Mouse (Mus musculus) thymus, postnatal 4 days (tissue): Measurements from ENCODE around the gene Ppwd1.
A peak's percentile ranks its signal among the peaks of the same experiment; 100 is the strongest.
"Not testable (repeated sequence)": the region's sequence is repeated elsewhere in the genome, so short reads cannot be mapped to it uniquely, and the experiment has no call there.

Experiments
- DNase-seq: peaks from one replicate; pipeline ENCODE4 v3.0.0; 2021

The Ppwd1 gene

DNA sequence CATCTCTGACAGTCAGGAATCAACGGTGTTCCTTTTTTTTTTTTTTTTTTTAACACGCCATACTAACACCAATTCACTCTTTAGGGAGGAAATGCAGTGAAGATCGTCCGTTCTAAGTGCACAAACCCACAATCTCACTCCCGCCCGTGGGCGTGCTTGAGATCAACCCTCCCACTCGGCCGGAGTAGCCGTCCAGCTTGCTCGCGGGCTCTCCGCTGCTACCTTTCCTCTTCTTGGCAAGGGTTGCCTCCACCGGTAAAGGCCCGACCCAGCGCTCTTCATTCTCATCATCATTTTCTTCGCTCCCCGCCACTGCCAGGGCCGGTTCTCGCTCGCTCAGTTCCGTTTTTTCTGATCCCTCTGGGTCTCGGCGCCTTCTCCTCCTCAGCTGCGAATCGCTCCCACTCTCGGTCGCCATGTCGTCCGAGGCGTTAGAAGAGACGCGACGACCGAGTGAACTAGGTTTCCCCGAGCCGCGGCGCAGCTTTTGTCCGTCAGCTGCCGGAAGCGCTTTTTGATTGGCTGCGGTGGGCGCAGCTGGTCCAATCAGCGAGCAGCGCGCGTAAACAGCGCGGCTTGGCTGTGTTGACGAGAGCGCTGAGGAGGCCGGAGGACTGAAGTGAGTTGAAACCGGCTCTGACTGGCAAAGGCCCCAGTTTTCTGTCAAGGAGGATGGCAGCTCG, at the start of gene Ppwd1, which contains the start of gene Cenpk:
TSS of gene Ppwd1 (minus strand) at position 460 of the 683 bp plus-strand sequence.
TSS of gene Cenpk (plus strand) at position 228 of the 683 bp plus-strand sequence.
- DNase-seq = peak; percentile 96

DNA sequence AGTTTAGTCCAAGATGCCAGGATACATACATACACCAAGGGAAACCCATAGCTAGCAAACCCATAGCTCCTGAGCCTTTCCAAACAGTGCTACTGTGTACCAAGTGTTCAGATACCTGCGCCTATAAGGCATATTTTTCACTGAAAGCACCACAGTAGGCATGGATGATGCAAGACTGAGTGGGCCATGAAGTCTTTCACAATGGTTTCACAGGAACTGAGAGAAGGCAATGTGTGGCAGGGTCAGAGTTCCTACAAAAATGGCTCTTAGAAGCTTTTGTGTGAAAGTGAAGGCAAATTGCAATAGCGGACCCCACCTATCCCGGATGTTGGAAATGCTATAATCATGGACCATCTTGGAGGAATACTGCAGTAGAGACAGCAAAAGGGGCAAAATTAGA, 30.4 kb upstream of the Ppwd1 start:
- no peak for DNase-seq

DNA sequence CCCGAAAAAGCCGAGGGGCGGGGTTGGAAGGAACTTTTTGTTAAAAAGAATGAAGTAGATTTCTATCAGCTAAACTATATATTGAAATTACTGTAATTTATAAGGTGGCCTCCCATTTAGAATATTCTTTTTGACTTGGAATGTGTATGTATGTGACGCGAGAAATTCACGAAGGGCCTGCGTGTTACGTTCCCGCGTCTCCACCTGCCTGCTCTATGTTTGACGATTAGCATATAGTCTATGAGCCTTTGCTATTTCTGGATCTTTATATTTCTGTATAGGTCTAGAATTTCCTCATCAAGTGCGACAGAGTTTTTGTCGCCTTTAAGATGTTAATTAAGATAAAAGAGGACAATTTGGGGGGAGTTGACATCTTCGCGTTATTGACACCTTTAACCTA, 538 bp upstream of the Ppwd1 start:
- no peak for DNase-seq

DNA sequence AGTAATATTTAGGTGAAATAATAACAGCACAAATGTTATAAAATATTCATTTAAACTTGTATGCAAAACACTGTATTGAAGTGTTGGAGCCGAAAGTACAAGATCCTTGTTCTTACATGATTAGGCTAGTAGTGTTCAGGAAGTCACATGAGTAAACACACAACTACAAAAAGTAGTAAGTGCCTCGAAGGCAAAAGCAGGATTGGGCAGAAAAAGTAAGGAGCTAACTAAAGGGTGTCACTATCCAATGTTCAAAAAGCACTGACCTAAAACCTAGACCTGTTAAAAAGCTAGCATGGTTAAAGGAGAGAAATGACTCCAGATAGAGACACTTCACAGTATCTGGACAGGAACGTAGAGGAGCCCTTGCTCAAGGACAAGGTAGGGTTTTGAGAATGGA, 1.2 kb downstream of the Ppwd1 start:
- DNase-seq = no peak

GRCm38 (mm10) chr13:104204313-104204712, 24.3 kb downstream of the Ppwd1 start:
- no peak for DNase-seq

DNA sequence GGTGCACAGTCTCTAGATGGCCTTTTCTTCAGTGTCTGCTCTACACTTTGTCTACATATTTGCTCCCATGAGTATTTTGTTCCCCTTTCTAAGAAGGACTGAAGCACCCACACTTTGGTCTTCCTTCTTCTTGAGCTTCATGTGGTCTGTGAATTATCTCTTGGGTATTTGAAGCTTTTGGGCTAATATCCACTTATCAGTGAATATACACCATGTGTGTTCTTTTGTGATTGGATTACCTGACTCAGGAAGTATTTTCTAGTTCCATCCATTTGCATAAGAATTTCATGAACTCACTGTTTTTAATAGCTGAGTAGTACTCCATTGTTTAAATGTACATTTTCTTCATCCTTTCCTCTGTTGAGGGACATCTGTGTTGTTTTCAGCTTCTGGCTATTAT, 32.8 kb downstream of the Ppwd1 start:
- not testable (repeated sequence) for DNase-seq

DNA sequence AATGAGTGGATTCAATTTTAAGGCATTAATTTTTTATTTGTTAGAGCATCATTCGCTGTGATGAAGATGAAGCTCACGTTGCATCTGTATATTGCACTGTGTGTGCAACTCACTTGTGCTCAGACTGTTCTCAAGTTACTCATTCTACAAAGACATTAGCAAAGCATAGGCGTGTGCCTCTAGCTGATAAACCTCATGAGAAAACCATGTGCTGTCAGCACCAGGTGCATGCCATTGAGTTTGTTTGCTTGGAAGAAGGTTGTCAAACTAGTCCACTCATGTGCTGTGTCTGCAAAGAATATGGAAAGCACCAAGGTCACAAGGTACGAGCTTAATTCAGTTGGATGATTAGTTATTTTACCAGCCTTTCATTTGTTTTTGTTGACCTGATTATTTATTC, 41.3 kb downstream of the Ppwd1 start:
- no peak for DNase-seq

- no peak for DNase-seq
Measured at GRCm38 (mm10) chr13:104179176-104179888, 49.3 kb downstream of the Ppwd1 start.

GRCm38 (mm10) chr13:104178650-104179121, 50.0 kb downstream of the Ppwd1 start, which contains the start of gene Trim23:
Gene Trim23, plus strand, starts transcription at chr13:104178797.
- peak; percentile 98 for DNase-seq

GRCm38 (mm10) chr13:104177796-104178649, 50.6 kb downstream of the Ppwd1 start, which contains the start of gene Trappc13:
Gene Trappc13, minus strand, starts transcription at chr13:104178469.
- peak; percentile 88 for DNase-seq

DNA sequence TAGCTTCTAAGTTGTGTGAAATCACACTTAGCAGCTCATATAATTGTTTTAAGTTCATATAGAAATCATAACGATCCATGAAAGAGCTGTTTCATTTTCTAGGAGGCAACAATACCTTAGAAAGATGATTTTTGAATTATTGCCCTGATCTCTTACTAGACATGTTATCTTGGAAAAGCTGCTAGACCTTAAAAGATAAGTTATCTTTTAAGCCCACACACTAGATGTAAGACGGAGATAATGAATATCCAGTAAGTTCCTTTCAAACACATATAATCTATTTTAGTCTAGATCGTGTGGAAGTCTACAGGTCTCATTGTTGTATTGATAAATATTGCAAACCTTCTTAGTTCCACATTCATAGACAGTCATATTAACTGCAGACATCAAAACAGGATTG, 51.8 kb downstream of the Ppwd1 start:
- DNase-seq = no peak

GRCm38 (mm10) chr13:104172498-104172897, 56.1 kb downstream of the Ppwd1 start:
- no peak for DNase-seq

- DNase-seq = no peak
Measured at GRCm38 (mm10) chr13:104171711-104172110, 56.9 kb downstream of the Ppwd1 start.

- DNase-seq = no peak
Measured at GRCm38 (mm10) chr13:104155686-104156085, 73.0 kb downstream of the Ppwd1 start.
